Mouse (Mus musculus): ENCODE data around the gene Hamp2.

GRCm38 (mm10) chr7:30952441-30953265, 28.2 kb upstream of the Hamp2 start:
- TF ChIP-seq POLR2A (IDR thresholded peaks at IDR 0.05; ENCODE audit: borderline replicate concordance, control insufficient read depth, low read depth, low read length) (no peak), CTCF (IDR thresholded peaks at IDR 0.05; ENCODE audit: control insufficient read depth, insufficient read depth, low read length) (no peak)

All from bone marrow, adult 2 months (tissue).